Comparison of ENCODE assay signal across 8 mouse cellular contexts in the genomic region with DNA sequence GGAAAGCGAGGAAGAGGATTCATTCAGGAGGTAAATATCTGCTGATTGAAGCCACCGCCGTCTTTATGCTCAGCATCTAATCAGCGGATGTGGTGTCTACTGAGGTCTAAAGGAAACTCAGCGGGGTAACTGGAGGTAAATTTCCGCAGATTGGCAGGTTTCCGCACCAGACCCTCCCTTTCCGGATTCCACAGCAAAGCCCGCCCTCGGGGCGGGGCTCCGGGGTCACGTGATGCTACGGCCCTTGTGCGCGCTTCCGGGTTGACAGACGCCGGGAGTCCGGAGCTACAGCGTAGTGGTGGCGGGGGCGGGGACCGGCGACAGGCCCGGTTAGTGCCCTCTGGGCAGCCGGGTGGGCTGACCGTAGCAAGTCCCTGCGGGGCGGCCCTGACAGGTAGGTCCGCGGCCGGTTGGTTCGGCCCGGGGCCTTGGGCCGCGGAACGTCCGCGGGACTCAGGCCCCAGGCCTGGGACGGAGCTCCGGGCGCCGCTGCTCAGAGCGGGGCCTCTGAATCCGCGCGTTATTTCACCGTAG. TPM values are rescaled to one million over a fixed set of nuclear protein-coding genes. Genes with fewer than 3 reads are reported as not detected.
DNase-seq lines count a peak whose midpoint lies in the region; ATAC-seq lines count a peak whose summit lies in the region.

A gene (plus strand): TSS at position 247 of the 534 bp plus-strand sequence.

- WGBS in hindbrain, embryonic 11.5 days = under 1% methylated on average over 48 of the region's 49 CpGs

- H3K4me1 ChIP-seq in hindbrain, embryonic 11.5 days (replicated peaks; ENCODE audit: control insufficient read depth, insufficient read depth, low read length) = 0 out of 2 replicates have a peak, but pooled peaks cover 2% of the 10 kb centered on the region

- H3K9ac ChIP-seq in hindbrain, embryonic 11.5 days (ENCODE audit: low read depth, low read length) = peak within 1 kb of the TSS; percentile 69

- peak within 1 kb of the TSS; percentile 75 for H3K4me2 ChIP-seq in hindbrain, embryonic 11.5 days (replicated peaks; ENCODE audit: low read depth, low read length)

- no peaks in the 10 kb centered on the region for H3K9me3 ChIP-seq in hindbrain, embryonic 11.5 days (ENCODE audit: control insufficient read depth, low read length)

- DNase-seq in Muller cell, postnatal 12 days (ENCODE audit: inconsistent ontology term) = peak; percentile 99
- DNase-seq in cerebellum, adult 9-11 months = peak; percentile 96
- peak; percentile 84 to 96 for DNase-seq in frontal cortex, adult 2 months (ENCODE audit: extremely low spot score in 1 of 2, low spot score in 1 of 2)
- DNase-seq in hindbrain, embryonic 11.5 days (ENCODE audit: low spot score) = peak; percentile 99
- peak; percentile 93 to 95 for DNase-seq in layer of hippocampus, postnatal 10 days (ENCODE audit: low spot score in 2 of 2)
- peak; percentile 97 for DNase-seq in lung, postnatal 10 days
- DNase-seq in ovary, postnatal 36 days (ENCODE audit: low spot score) = peak; percentile 94
- DNase-seq in thymus, postnatal 25 days = peak; percentile 97

- H3K27me3 ChIP-seq in hindbrain, embryonic 11.5 days (ENCODE audit: control insufficient read depth, insufficient read depth, low read length) = no peaks in the 10 kb centered on the region

- ATAC-seq in hindbrain, embryonic 11.5 days (ENCODE audit: low FRiP score) = peak; percentile 94

- peak within 1 kb of the TSS; percentile 65; the same call in 1 of the 2 replicates for H3K27ac ChIP-seq in hindbrain, embryonic 11.5 days (ENCODE audit: low read depth, low read length)

- no peaks in the 10 kb centered on the region for H3K36me3 ChIP-seq in hindbrain, embryonic 11.5 days (ENCODE audit: control insufficient read depth, insufficient read depth, low read length)

- H3K4me3 ChIP-seq in hindbrain, embryonic 11.5 days (ENCODE audit: low read depth, low read length) = peak within 1 kb of the TSS; percentile 76

RNA-seq across cellular contexts. Expression of the gene that starts here (rescaled TPM):
- polyA plus RNA-seq in frontal cortex, adult 2 months (2012; rRNA removed) = 16.8 and 19.4 TPM in 2 replicates
- 20.1 TPM in 2 replicates for polyA plus RNA-seq in hindbrain, embryonic 11.5 days (2014; fragmentation: Nextera tagmentation; extraction: Ambion mirVana)
- total RNA-seq in layer of hippocampus, postnatal 10 days (2021) = 10 to 100 TPM; 16.3 to 17.2 TPM

Comparison
In these comparisons a context has a peak if more than half of its experiments do, and no peak if none do; other contexts are left out.
1. Peak in every context shown above with its lines: DNase-seq, ATAC-seq, H3K4me3 ChIP-seq and H3K27ac ChIP-seq.